Mouse (Mus musculus): ENCODE measurements around the gene Mageb3. TPM values are rescaled to one million over a fixed set of nuclear protein-coding genes. Genes with fewer than 3 reads are reported as not detected.
A peak's percentile ranks its signal among the peaks of the same experiment; 100 is the strongest.
"Not testable (repeated sequence)": the region's sequence is repeated elsewhere in the genome, so short reads cannot be mapped to it uniquely, and the experiment has no call there.

Gene Mageb3
- not detected for polyA plus RNA-seq (2017; shearing (Covaris generic))

- peak; percentile 94 for ATAC-seq
Measured at GRCm38 (mm10) chr2:121955765-121956223, at the start of gene Mageb3, which contains the start of gene Ctdspl2. Gene Mageb3 (minus strand): TSS chr2:121956092. Gene Ctdspl2 (plus strand): TSS chr2:121956001.

- no peak for ATAC-seq
Measured at GRCm38 (mm10) chr2:121995738-121996137, 39.8 kb upstream of the Mageb3 start.

GRCm38 (mm10) chr2:121957216-121957792 is 1.4 kb upstream of the Mageb3 start:
- no peak for ATAC-seq

- peak; percentile 70 for ATAC-seq
Measured at GRCm38 (mm10) chr2:121956224-121957018, 529 bp upstream of the Mageb3 start.

GRCm38 (mm10) chr2:121954971-121955656 is 778 bp downstream of the Mageb3 start:
- ATAC-seq = no peak

- no peak for ATAC-seq
Measured at GRCm38 (mm10) chr2:121943364-121943763, 12.5 kb downstream of the Mageb3 start.

- ATAC-seq = not testable (repeated sequence)
Measured at GRCm38 (mm10) chr2:121937624-121938023, 18.3 kb downstream of the Mageb3 start.

GRCm38 (mm10) chr2:121916047-121916970 is 39.6 kb downstream of the Mageb3 start:
- no peak for ATAC-seq

- no peak for ATAC-seq
Measured at GRCm38 (mm10) chr2:121909975-121910374, 45.9 kb downstream of the Mageb3 start.

Other genes with a start within 250 kb of the Mageb3 start
- 1 to 10 TPM in 2 of 3 experiments, under 1 TPM in 1; 0.67 to 1.3 (median 1.2) TPM for gene Frmd5, start 149.0 kb downstream of the Mageb3 start, polyA plus RNA-seq (2017; shearing (Covaris generic))
- gene Casc4, start 89.1 kb downstream of the Mageb3 start, polyA plus RNA-seq (2017; shearing (Covaris generic)) = 1 to 10 TPM; 1.2 to 3.5 (median 3.4) TPM
- gene Ctdspl2, start 91 bp downstream of the Mageb3 start, polyA plus RNA-seq (2017; shearing (Covaris generic)) = 10 to 100 TPM; 58.7 to 86.3 (median 68.9) TPM
- gene Eif3j1, start 72.5 kb upstream of the Mageb3 start, polyA plus RNA-seq (2017; shearing (Covaris generic)) = 1 to 10 TPM; 2.7 to 4.4 (median 3.1) TPM
- 1 to 10 TPM; 5.6 to 6.8 (median 6.3) TPM for gene Spg11, start 162.3 kb upstream of the Mageb3 start, polyA plus RNA-seq (2017; shearing (Covaris generic))
- over 10,000 TPM in 1 of 3 experiments, 1,000 to 10,000 TPM in 2; 8,524 to 10,037 (median 9,865) TPM for gene B2m, start 191.6 kb upstream of the Mageb3 start, polyA plus RNA-seq (2017; shearing (Covaris generic))
- under 1 TPM in 2 of 3 experiments, not detected in 1; 0.26 to 0.33 TPM for gene Trim69, start 204.6 kb upstream of the Mageb3 start, polyA plus RNA-seq (2017; shearing (Covaris generic))
- under 1 TPM in 2 of 3 experiments, not detected in 1; 0.22 to 0.40 TPM for gene Patl2, start 230.1 kb upstream of the Mageb3 start, polyA plus RNA-seq (2017; shearing (Covaris generic))
- gene Terb2, start 230.2 kb upstream of the Mageb3 start, polyA plus RNA-seq (2017; shearing (Covaris generic)) = not detected

All from inflammation-experienced regulatory T-cells, adult 6 months (primary cell).